Mouse (Mus musculus) G1E (cell line): ENCODE data around the gene Wdr24.

Experiments used
- CTCF ChIP-seq: IDR thresholded peaks from 2 replicates; pipeline ENCODE4 v1.5.1; 2012; ENCODE audit warnings: low read depth, low read length, inconsistent platforms, mixed read lengths
- POLR2AphosphoS5 ChIP-seq: IDR thresholded peaks from 2 replicates; pipeline ENCODE4 v1.6.1; 2012; ENCODE audit warnings: low read depth, low read length, inconsistent platforms; ENCODE audit not compliant: insufficient replicate concordance
- TAL1 ChIP-seq: conservative IDR thresholded peaks from 2 replicates; pipeline ENCODE4 v1.6.1; 2012; ENCODE audit warnings: low read depth, low read length, inconsistent platforms, mixed read lengths

DNA sequence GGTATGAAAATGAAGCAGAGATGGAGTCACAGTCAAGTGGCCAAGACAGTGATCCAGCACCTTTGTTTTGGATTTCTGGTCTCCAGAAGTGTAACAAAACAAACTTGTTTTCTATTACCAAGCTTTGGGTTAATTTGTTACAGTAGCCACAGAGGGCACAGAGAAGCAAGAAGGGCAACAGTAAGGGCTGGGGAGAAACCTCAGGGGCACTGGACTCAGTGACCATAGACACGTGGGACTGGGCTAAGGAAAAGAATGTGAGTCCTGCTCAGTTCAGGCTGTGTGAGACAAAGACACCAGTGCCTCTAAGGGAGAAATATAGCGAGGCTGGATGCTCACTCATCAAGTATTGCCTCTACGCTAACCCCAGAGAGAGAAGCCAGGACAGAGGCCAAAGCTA is 49.2 kb downstream of the Wdr24 start:
- TF ChIP-seq POLR2AphosphoS5 (no peak), CTCF (no peak), TAL1 (no peak)
